Mouse (Mus musculus): ENCODE data around the gene Tjp1.

DNA sequence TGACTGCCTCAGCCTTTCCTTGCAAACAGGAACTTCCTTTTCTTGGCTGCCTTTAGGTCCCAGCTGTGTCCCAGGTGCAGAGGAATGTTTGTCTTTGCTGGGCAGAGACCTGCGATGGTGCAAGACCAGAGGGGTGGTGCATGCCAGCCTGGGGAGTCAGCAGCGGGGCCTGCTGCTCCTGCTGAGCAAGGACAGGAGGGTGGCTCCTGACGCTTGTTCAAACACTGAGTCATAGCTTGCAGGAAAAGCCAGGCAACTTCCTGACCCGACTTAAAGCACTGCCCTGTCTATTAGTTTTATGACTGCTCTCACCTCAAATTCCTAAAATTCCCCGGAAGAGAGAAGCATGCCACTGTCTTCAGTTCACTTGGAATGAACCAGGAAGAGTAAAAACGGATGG is 57.9 kb downstream of the Tjp1 start:
- no peak for TF ChIP-seq POLR2A (IDR thresholded peaks at IDR 0.05; ENCODE audit: low read depth, low read length)
- no peak for TF ChIP-seq RCOR1 (conservative IDR thresholded peaks at IDR 0.05; ENCODE audit: low read depth, low read length)
- no peak for TF ChIP-seq ZMIZ1 (IDR thresholded peaks at IDR 0.05; ENCODE audit: low read depth, low read length)
- no peak for TF ChIP-seq CTCF (conservative IDR thresholded peaks at IDR 0.05 in 1 of 2, IDR thresholded peaks at IDR 0.05 in 1 of 2; ENCODE audit: low read depth in 2 of 2, low read length in 2 of 2)
- no peak for TF ChIP-seq JUND (conservative IDR thresholded peaks at IDR 0.05; ENCODE audit: low read depth, low read length)
- TF ChIP-seq EP300 (IDR thresholded peaks at IDR 0.05; ENCODE audit: low read length) = no peak
- TF ChIP-seq ZKSCAN1 (IDR thresholded peaks at IDR 0.05; ENCODE audit: borderline replicate concordance, low read depth, low read length) = no peak
